Mouse (Mus musculus): ENCODE data around the gene Tusc2. TPM values are rescaled to one million over a fixed set of nuclear protein-coding genes. Genes with fewer than 3 reads are reported as not detected.
"Not testable (repeated sequence)": the region's sequence is repeated elsewhere in the genome, so short reads cannot be mapped to it uniquely, and the experiment has no call there.

Gene Tusc2
- polyA plus RNA-seq, 1 experiment = 25.0 TPM

- Histone ChIP-seq H3K27me3 (ENCODE audit: control insufficient read depth, insufficient read depth, insufficient read length) (no peaks in the 10 kb centered on the region), H3ac (ENCODE audit: control insufficient read depth, insufficient read length) (peak overlapping the region; percentile 69), H3K4me2 (ENCODE audit: low read depth) (peak overlapping the region; percentile 98), H3K79me2 (ENCODE audit: control insufficient read depth, insufficient read depth) (peaks cover 11% of the 10 kb centered on the region), H3K36me3 (ENCODE audit: control insufficient read depth, insufficient read depth) (no peaks in the 10 kb centered on the region), H3K4me3 (peak overlapping the region; percentile 81)
- TF ChIP-seq MYOD1 (IDR thresholded peaks at IDR 0.05; ENCODE audit: control insufficient read depth in 1 of 3, insufficient read length in 2 of 3, low read depth in 2 of 3) = no peak
- peak; percentile 28 for TF ChIP-seq USF1 (IDR thresholded peaks at IDR 0.05; ENCODE audit: low read depth)
These were observed 6.2 kb downstream of the Tusc2 start for GRCm38 (mm10) chr9:107569270-107569669.

GRCm38 (mm10) chr9:107570016-107570415, 7.0 kb downstream of the Tusc2 start:
- H3K4me3 ChIP-seq = peak overlapping the region; percentile 81
- peaks cover 11% of the 10 kb centered on the region for H3K79me2 ChIP-seq (ENCODE audit: control insufficient read depth, insufficient read depth)
- peak overlapping the region; percentile 98 for H3K4me2 ChIP-seq (ENCODE audit: low read depth)
- TF ChIP-seq USF1 (IDR thresholded peaks at IDR 0.05; ENCODE audit: low read depth) = no peak
- no peak for TF ChIP-seq E2F4 (IDR thresholded peaks at IDR 0.05; ENCODE audit: insufficient read depth)
- no peak for TF ChIP-seq MAX (IDR thresholded peaks at IDR 0.05; ENCODE audit: low read depth)
- TF ChIP-seq POLR2A (IDR thresholded peaks at IDR 0.05; ENCODE audit: insufficient read length, low read depth) = no peak
- TF ChIP-seq TCF12 (IDR thresholded peaks at IDR 0.05; ENCODE audit: insufficient read depth, poor library complexity, severe bottlenecking) = no peak
- no peak for TF ChIP-seq TCF3 (IDR thresholded peaks at IDR 0.05; ENCODE audit: insufficient read length, low read depth)
- TF ChIP-seq MYOG (IDR thresholded peaks at IDR 0.05; ENCODE audit: control insufficient read depth in 1 of 3, insufficient read depth in 1 of 3, insufficient read length in 2 of 3, low read depth in 2 of 3) = no peak
- no peak for TF ChIP-seq POLR2AphosphoS2 (IDR thresholded peaks at IDR 0.05; ENCODE audit: insufficient read length, low read depth)
- no peak for TF ChIP-seq MYOD1 (IDR thresholded peaks at IDR 0.05; ENCODE audit: control insufficient read depth in 1 of 3, insufficient read length in 2 of 3, low read depth in 2 of 3)
- TF ChIP-seq REST (IDR thresholded peaks at IDR 0.05; ENCODE audit: insufficient read depth, insufficient read length) = no peak
- TF ChIP-seq CEBPB (IDR thresholded peaks at IDR 0.05; ENCODE audit: insufficient read depth, poor library complexity, severe bottlenecking) = no peak
- H3K27me3 ChIP-seq (ENCODE audit: control insufficient read depth, insufficient read depth, insufficient read length) = no peaks in the 10 kb centered on the region
- no peaks in the 10 kb centered on the region for H3K36me3 ChIP-seq (ENCODE audit: control insufficient read depth, insufficient read depth)
- H3ac ChIP-seq (ENCODE audit: control insufficient read depth, insufficient read length) = peak overlapping the region; percentile 69

- H3K79me2 ChIP-seq (ENCODE audit: control insufficient read depth, insufficient read depth) = peaks cover 11% of the 10 kb centered on the region
- H3ac ChIP-seq (ENCODE audit: control insufficient read depth, insufficient read length) = no peak overlapping the region
- H3K27me3 ChIP-seq (ENCODE audit: control insufficient read depth, insufficient read depth, insufficient read length) = no peaks in the 10 kb centered on the region
- no peak overlapping the region for H3K4me3 ChIP-seq
- no peak for TF ChIP-seq CEBPB (IDR thresholded peaks at IDR 0.05; ENCODE audit: insufficient read depth, poor library complexity, severe bottlenecking)
- TF ChIP-seq TCF3 (IDR thresholded peaks at IDR 0.05; ENCODE audit: insufficient read length, low read depth) = no peak
- no peak for TF ChIP-seq POLR2A (IDR thresholded peaks at IDR 0.05; ENCODE audit: insufficient read length, low read depth)
- TF ChIP-seq USF1 (IDR thresholded peaks at IDR 0.05; ENCODE audit: low read depth) = no peak
- no peak for TF ChIP-seq MYOG (IDR thresholded peaks at IDR 0.05; ENCODE audit: control insufficient read depth in 1 of 3, insufficient read depth in 1 of 3, insufficient read length in 2 of 3, low read depth in 2 of 3)
- no peak for TF ChIP-seq TCF12 (IDR thresholded peaks at IDR 0.05; ENCODE audit: insufficient read depth, poor library complexity, severe bottlenecking)
- TF ChIP-seq REST (IDR thresholded peaks at IDR 0.05; ENCODE audit: insufficient read depth, insufficient read length) = no peak
- no peak for TF ChIP-seq SRF (IDR thresholded peaks at IDR 0.05; ENCODE audit: control insufficient read depth, insufficient read length, low read depth)
- TF ChIP-seq POLR2AphosphoS2 (IDR thresholded peaks at IDR 0.05; ENCODE audit: insufficient read length, low read depth) = no peak
- TF ChIP-seq MAX (IDR thresholded peaks at IDR 0.05; ENCODE audit: low read depth) = no peak
- no peak for TF ChIP-seq MYOD1 (IDR thresholded peaks at IDR 0.05; ENCODE audit: control insufficient read depth in 1 of 3, insufficient read length in 2 of 3, low read depth in 2 of 3)
- no peak for TF ChIP-seq E2F4 (IDR thresholded peaks at IDR 0.05; ENCODE audit: insufficient read depth)
- no peaks in the 10 kb centered on the region for H3K36me3 ChIP-seq (ENCODE audit: control insufficient read depth, insufficient read depth)
- no peak overlapping the region for H3K4me2 ChIP-seq (ENCODE audit: low read depth)
These were observed 7.8 kb downstream of the Tusc2 start for GRCm38 (mm10) chr9:107570845-107571244.

GRCm38 (mm10) chr9:107571534-107572326, 8.7 kb downstream of the Tusc2 start:
- no peak overlapping the region for H3K4me3 ChIP-seq
- H3K36me3 ChIP-seq (ENCODE audit: control insufficient read depth, insufficient read depth) = no peaks in the 10 kb centered on the region
- H3ac ChIP-seq (ENCODE audit: control insufficient read depth, insufficient read length) = no peak overlapping the region
- H3K4me2 ChIP-seq (ENCODE audit: low read depth) = no peak overlapping the region
- peaks cover 11% of the 10 kb centered on the region for H3K79me2 ChIP-seq (ENCODE audit: control insufficient read depth, insufficient read depth)
- H3K27me3 ChIP-seq (ENCODE audit: control insufficient read depth, insufficient read depth, insufficient read length) = no peaks in the 10 kb centered on the region
- TF ChIP-seq MYOD1 (IDR thresholded peaks at IDR 0.05; ENCODE audit: control insufficient read depth in 1 of 3, insufficient read length in 2 of 3, low read depth in 2 of 3) = no peak
- TF ChIP-seq TCF12 (IDR thresholded peaks at IDR 0.05; ENCODE audit: insufficient read depth, poor library complexity, severe bottlenecking) = no peak
- no peak for TF ChIP-seq USF1 (IDR thresholded peaks at IDR 0.05; ENCODE audit: low read depth)

GRCm38 (mm10) chr9:107572327-107572662, 9.2 kb downstream of the Tusc2 start:
- Histone ChIP-seq H3K27me3 (ENCODE audit: control insufficient read depth, insufficient read depth, insufficient read length) (no peaks in the 10 kb centered on the region), H3ac (ENCODE audit: control insufficient read depth, insufficient read length) (no peak overlapping the region), H3K4me3 (no peak overlapping the region), H3K36me3 (ENCODE audit: control insufficient read depth, insufficient read depth) (no peaks in the 10 kb centered on the region), H3K4me2 (ENCODE audit: low read depth) (no peak overlapping the region), H3K79me2 (ENCODE audit: control insufficient read depth, insufficient read depth) (peaks cover 11% of the 10 kb centered on the region)
- no peak for TF ChIP-seq USF1 (IDR thresholded peaks at IDR 0.05; ENCODE audit: low read depth)
- no peak for TF ChIP-seq E2F4 (IDR thresholded peaks at IDR 0.05; ENCODE audit: insufficient read depth)
- no peak for TF ChIP-seq TCF12 (IDR thresholded peaks at IDR 0.05; ENCODE audit: insufficient read depth, poor library complexity, severe bottlenecking)
- no peak for TF ChIP-seq TCF3 (IDR thresholded peaks at IDR 0.05; ENCODE audit: insufficient read length, low read depth)
- no peak for TF ChIP-seq MAX (IDR thresholded peaks at IDR 0.05; ENCODE audit: low read depth)
- no peak for TF ChIP-seq MYOG (IDR thresholded peaks at IDR 0.05; ENCODE audit: control insufficient read depth in 1 of 3, insufficient read depth in 1 of 3, insufficient read length in 2 of 3, low read depth in 2 of 3)
- TF ChIP-seq MYOD1 (IDR thresholded peaks at IDR 0.05; ENCODE audit: control insufficient read depth in 1 of 3, insufficient read length in 2 of 3, low read depth in 2 of 3) = no peak
- no peak for TF ChIP-seq POLR2A (IDR thresholded peaks at IDR 0.05; ENCODE audit: insufficient read length, low read depth)
- TF ChIP-seq SRF (IDR thresholded peaks at IDR 0.05; ENCODE audit: control insufficient read depth, insufficient read length, low read depth) = no peak
- TF ChIP-seq CEBPB (IDR thresholded peaks at IDR 0.05; ENCODE audit: insufficient read depth, poor library complexity, severe bottlenecking) = no peak
- no peak for TF ChIP-seq POLR2AphosphoS2 (IDR thresholded peaks at IDR 0.05; ENCODE audit: insufficient read length, low read depth)
- TF ChIP-seq REST (IDR thresholded peaks at IDR 0.05; ENCODE audit: insufficient read depth, insufficient read length) = no peak

- peaks cover 11% of the 10 kb centered on the region for H3K79me2 ChIP-seq (ENCODE audit: control insufficient read depth, insufficient read depth)
- not testable (repeated sequence) for H3ac ChIP-seq (ENCODE audit: control insufficient read depth, insufficient read length); H3K4me2 ChIP-seq (ENCODE audit: low read depth); H3K27me3 ChIP-seq (ENCODE audit: control insufficient read depth, insufficient read depth, insufficient read length); H3K36me3 ChIP-seq (ENCODE audit: control insufficient read depth, insufficient read depth); H3K4me3 ChIP-seq
These were observed 10.7 kb downstream of the Tusc2 start for GRCm38 (mm10) chr9:107573774-107574173.
